Mouse (Mus musculus): ENCODE data around the gene Zfp664. TPM values are rescaled to one million over a fixed set of nuclear protein-coding genes. Genes with fewer than 3 reads are reported as not detected.

Zfp664 gene
- polyA plus RNA-seq, 1 experiment from 2014 or later: 59.0 TPM

- ATAC-seq (ENCODE audit: low read depth): no peak
These were observed 58.9 kb downstream of the Zfp664 start for GRCm38 (mm10) chr5:124921410-124921809.

GRCm38 (mm10) chr5:124922356-124923352 lies 60.2 kb downstream of the Zfp664 start:
- 28% methylated on average over 18 of the region's 18 CpGs for WGBS
- ATAC-seq (ENCODE audit: low read depth) (peak; percentile 67), DNase-seq (ENCODE audit: low spot score) (peak; percentile 78)
- no peaks in the 10 kb centered on the region for H3K36me3 ChIP-seq (ENCODE audit: control insufficient read depth, insufficient read depth, low read length)
- peak overlapping the region; percentile 58 for H3K27ac ChIP-seq (replicated peaks; ENCODE audit: low read depth, low read length)
- H3K9ac ChIP-seq (ENCODE audit: low read depth, low read length): no peak overlapping the region; the same call in 1 of the 2 replicates
- peaks cover 15% of the 10 kb centered on the region for H3K4me1 ChIP-seq (ENCODE audit: control insufficient read depth, insufficient read depth, low read length)
- H3K27me3 ChIP-seq (replicated peaks; ENCODE audit: control insufficient read depth, insufficient read depth, low read length): no peaks in the 10 kb centered on the region
- peak overlapping the region; percentile 7; the same call in 1 of the 2 replicates for H3K4me2 ChIP-seq (ENCODE audit: low read depth, low read length)
- no peak overlapping the region for H3K4me3 ChIP-seq (ENCODE audit: low read depth, low read length)
- H3K9me3 ChIP-seq (ENCODE audit: control insufficient read depth, low read length): no peaks in the 10 kb centered on the region

More at GRCm38 (mm10) chr5:124921410-124921809, 58.9 kb downstream of the Zfp664 start:
- Histone ChIP-seq H3K4me1 (ENCODE audit: control insufficient read depth, insufficient read depth, low read length) (peaks cover 15% of the 10 kb centered on the region), H3K4me2 (ENCODE audit: low read depth, low read length) (no peak overlapping the region), H3K9me3 (ENCODE audit: control insufficient read depth, low read length) (no peaks in the 10 kb centered on the region), H3K27me3 (replicated peaks; ENCODE audit: control insufficient read depth, insufficient read depth, low read length) (no peaks in the 10 kb centered on the region), H3K4me3 (ENCODE audit: low read depth, low read length) (no peak overlapping the region), H3K9ac (ENCODE audit: low read depth, low read length) (no peak overlapping the region), H3K36me3 (ENCODE audit: control insufficient read depth, insufficient read depth, low read length) (no peaks in the 10 kb centered on the region), H3K27ac (replicated peaks; ENCODE audit: low read depth, low read length) (no peak overlapping the region)
- DNase-seq (ENCODE audit: low spot score): no peak

- Histone ChIP-seq H3K4me1 (ENCODE audit: control insufficient read depth, insufficient read depth, low read length) (peaks cover 6% of the 10 kb centered on the region; the same call in 1 of the 2 replicates), H3K4me3 (ENCODE audit: low read depth, low read length) (no peak overlapping the region), H3K4me2 (ENCODE audit: low read depth, low read length) (no peak overlapping the region), H3K9me3 (ENCODE audit: control insufficient read depth, low read length) (no peaks in the 10 kb centered on the region), H3K9ac (ENCODE audit: low read depth, low read length) (no peak overlapping the region), H3K27ac (replicated peaks; ENCODE audit: low read depth, low read length) (no peak overlapping the region), H3K36me3 (ENCODE audit: control insufficient read depth, insufficient read depth, low read length) (no peaks in the 10 kb centered on the region), H3K27me3 (replicated peaks; ENCODE audit: control insufficient read depth, insufficient read depth, low read length) (no peaks in the 10 kb centered on the region)
- ATAC-seq (ENCODE audit: low read depth) (no peak), DNase-seq (ENCODE audit: low spot score) (no peak)
- 74% methylated on average over 9 of the region's 9 CpGs for WGBS
These were observed 67.0 kb downstream of the Zfp664 start for GRCm38 (mm10) chr5:124929425-124930054.

GRCm38 (mm10) chr5:124930055-124930439 lies 67.6 kb downstream of the Zfp664 start:
- Histone ChIP-seq H3K27ac (replicated peaks; ENCODE audit: low read depth, low read length) (no peak overlapping the region), H3K27me3 (replicated peaks; ENCODE audit: control insufficient read depth, insufficient read depth, low read length) (no peaks in the 10 kb centered on the region), H3K9ac (ENCODE audit: low read depth, low read length) (no peak overlapping the region), H3K4me2 (ENCODE audit: low read depth, low read length) (no peak overlapping the region), H3K4me3 (ENCODE audit: low read depth, low read length) (no peak overlapping the region), H3K9me3 (ENCODE audit: control insufficient read depth, low read length) (no peaks in the 10 kb centered on the region), H3K36me3 (ENCODE audit: control insufficient read depth, insufficient read depth, low read length) (no peaks in the 10 kb centered on the region), H3K4me1 (ENCODE audit: control insufficient read depth, insufficient read depth, low read length) (peaks cover 6% of the 10 kb centered on the region; the same call in 1 of the 2 replicates)
- 59% methylated on average over 5 of the region's 5 CpGs for WGBS
- DNase-seq (ENCODE audit: low spot score) (peak; percentile 64), ATAC-seq (ENCODE audit: low read depth) (0 out of 2 replicates have a peak, but pooled peaks have one; percentile 24)

GRCm38 (mm10) chr5:124930603-124931002 lies 68.1 kb downstream of the Zfp664 start:
- peak overlapping the region; percentile 66 for H3K27ac ChIP-seq (replicated peaks; ENCODE audit: low read depth, low read length)
- H3K9ac ChIP-seq (ENCODE audit: low read depth, low read length): no peak overlapping the region
- H3K36me3 ChIP-seq (ENCODE audit: control insufficient read depth, insufficient read depth, low read length): no peaks in the 10 kb centered on the region
- H3K4me3 ChIP-seq (ENCODE audit: low read depth, low read length): no peak overlapping the region
- no peak overlapping the region for H3K4me2 ChIP-seq (ENCODE audit: low read depth, low read length)
- H3K4me1 ChIP-seq (ENCODE audit: control insufficient read depth, insufficient read depth, low read length): peaks cover 6% of the 10 kb centered on the region; the same call in 1 of the 2 replicates
- 34% methylated on average over 9 of the region's 9 CpGs for WGBS
- no peaks in the 10 kb centered on the region for H3K27me3 ChIP-seq (replicated peaks; ENCODE audit: control insufficient read depth, insufficient read depth, low read length)
- no peaks in the 10 kb centered on the region for H3K9me3 ChIP-seq (ENCODE audit: control insufficient read depth, low read length)
- DNase-seq (ENCODE audit: low spot score): no peak
- peak; percentile 80 for ATAC-seq (ENCODE audit: low read depth)

GRCm38 (mm10) chr5:124931076-124931475 lies 68.6 kb downstream of the Zfp664 start:
- Histone ChIP-seq H3K36me3 (ENCODE audit: control insufficient read depth, insufficient read depth, low read length) (no peaks in the 10 kb centered on the region), H3K27me3 (replicated peaks; ENCODE audit: control insufficient read depth, insufficient read depth, low read length) (no peaks in the 10 kb centered on the region), H3K4me3 (ENCODE audit: low read depth, low read length) (no peak overlapping the region), H3K9ac (ENCODE audit: low read depth, low read length) (no peak overlapping the region; the same call in 1 of the 2 replicates), H3K4me1 (ENCODE audit: control insufficient read depth, insufficient read depth, low read length) (peaks cover 6% of the 10 kb centered on the region; the same call in 1 of the 2 replicates), H3K9me3 (ENCODE audit: control insufficient read depth, low read length) (no peaks in the 10 kb centered on the region), H3K4me2 (ENCODE audit: low read depth, low read length) (no peak overlapping the region), H3K27ac (replicated peaks; ENCODE audit: low read depth, low read length) (peak overlapping the region; percentile 66)
- WGBS: 22% methylated on average over 8 of the region's 8 CpGs
- ATAC-seq (ENCODE audit: low read depth): peak; percentile 62
- peak; percentile 58 for DNase-seq (ENCODE audit: low spot score)

DNA sequence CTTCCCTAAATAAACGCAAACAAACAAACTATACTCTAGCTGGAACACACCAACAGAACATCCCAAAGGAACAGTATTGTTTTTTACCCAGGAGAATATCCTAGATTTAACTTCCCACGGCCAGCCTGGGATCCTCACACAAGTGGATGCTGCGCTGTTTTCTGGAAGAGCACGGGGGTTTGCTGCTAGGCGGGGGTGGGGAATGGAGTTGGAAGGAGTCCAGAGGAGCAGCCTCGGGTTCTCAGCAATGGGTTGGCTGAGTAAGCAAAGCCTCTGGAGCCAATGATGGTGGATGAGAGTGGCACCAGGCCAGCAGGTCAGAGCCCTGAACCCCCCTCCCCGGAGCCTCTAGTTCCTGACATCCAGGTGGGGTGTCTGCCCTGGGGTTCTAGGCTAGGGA lies 72.1 kb downstream of the Zfp664 start:
- Histone ChIP-seq H3K36me3 (ENCODE audit: control insufficient read depth, insufficient read depth, low read length) (no peaks in the 10 kb centered on the region), H3K4me1 (ENCODE audit: control insufficient read depth, insufficient read depth, low read length) (peaks cover 6% of the 10 kb centered on the region; the same call in 1 of the 2 replicates), H3K27ac (replicated peaks; ENCODE audit: low read depth, low read length) (no peak overlapping the region), H3K9ac (ENCODE audit: low read depth, low read length) (no peak overlapping the region), H3K4me3 (ENCODE audit: low read depth, low read length) (no peak overlapping the region), H3K9me3 (ENCODE audit: control insufficient read depth, low read length) (0 out of 2 replicates have a peak, but pooled peaks cover 4% of the 10 kb centered on the region), H3K27me3 (replicated peaks; ENCODE audit: control insufficient read depth, insufficient read depth, low read length) (no peaks in the 10 kb centered on the region), H3K4me2 (ENCODE audit: low read depth, low read length) (no peak overlapping the region)
- no peak for ATAC-seq (ENCODE audit: low read depth)
- DNase-seq (ENCODE audit: low spot score): no peak
- 53% methylated on average over 7 of the region's 7 CpGs for WGBS

- no peak overlapping the region for H3K27ac ChIP-seq (replicated peaks; ENCODE audit: low read depth, low read length)
- ATAC-seq (ENCODE audit: low read depth): no peak
- H3K9ac ChIP-seq (ENCODE audit: low read depth, low read length): no peak overlapping the region
- H3K4me3 ChIP-seq (ENCODE audit: low read depth, low read length): no peak overlapping the region
- H3K9me3 ChIP-seq (ENCODE audit: control insufficient read depth, low read length): peaks cover 10% of the 10 kb centered on the region
- no peaks in the 10 kb centered on the region for H3K36me3 ChIP-seq (ENCODE audit: control insufficient read depth, insufficient read depth, low read length)
- H3K4me1 ChIP-seq (ENCODE audit: control insufficient read depth, insufficient read depth, low read length): no peaks in the 10 kb centered on the region
- no peak for DNase-seq (ENCODE audit: low spot score)
- no peak overlapping the region for H3K4me2 ChIP-seq (ENCODE audit: low read depth, low read length)
- WGBS: 79% methylated on average over 12 of the region's 12 CpGs
- H3K27me3 ChIP-seq (replicated peaks; ENCODE audit: control insufficient read depth, insufficient read depth, low read length): no peaks in the 10 kb centered on the region
These were observed 80.8 kb downstream of the Zfp664 start for GRCm38 (mm10) chr5:124943181-124943792.

All from embryonic facial prominence, embryonic 14.5 days (tissue).